Mouse (Mus musculus) cerebellum, adult 2 months (tissue): ENCODE measurements around the gene Det1.

ENCODE experiments used
- CTCF ChIP-seq: fragments of 200-500 bp; IDR thresholded peaks from 2 replicates; pipeline ENCODE4 v1.5.1; 2011; ENCODE audit warnings: low read depth, mild to moderate bottlenecking, control low read depth, low read length, moderate library complexity, borderline replicate concordance; ENCODE audit not compliant: insufficient read depth
- POLR2A ChIP-seq: fragments of 200-500 bp; IDR thresholded peaks from 2 replicates; pipeline ENCODE4 v1.6.1; 2011; ENCODE audit warnings: low read length, control low read depth, borderline replicate concordance; ENCODE audit not compliant: insufficient read depth

GRCm38 (mm10) chr7:78895021-78895652 lies 48.1 kb upstream of the Det1 start:
- no peak for TF ChIP-seq CTCF
- no peak for TF ChIP-seq POLR2A
